Mouse (Mus musculus): Measurements from ENCODE around the gene Eml4.

Gene Eml4

GRCm38 (mm10) chr17:83350379-83351091 is at the start of gene Eml4:
Eml4 (plus strand) TSS chr17:83350931.
- peak; percentile 94 for DNase-seq

- no peak for DNase-seq
Measured at GRCm38 (mm10) chr17:83301433-83301832, 49.3 kb upstream of the Eml4 start.

GRCm38 (mm10) chr17:83304089-83304822 is 46.5 kb upstream of the Eml4 start:
- DNase-seq = no peak

- DNase-seq = no peak
Measured at GRCm38 (mm10) chr17:83306964-83307640, 43.6 kb upstream of the Eml4 start.

GRCm38 (mm10) chr17:83307641-83308296 is 43.0 kb upstream of the Eml4 start:
- no peak for DNase-seq

GRCm38 (mm10) chr17:83308451-83308850 is 42.3 kb upstream of the Eml4 start:
- DNase-seq = no peak

- DNase-seq = no peak
Measured at GRCm38 (mm10) chr17:83309243-83309642, 41.5 kb upstream of the Eml4 start.

GRCm38 (mm10) chr17:83311806-83312205 is 38.9 kb upstream of the Eml4 start:
- no peak for DNase-seq

- DNase-seq = peak; percentile 18
Measured at GRCm38 (mm10) chr17:83312244-83312918, 38.4 kb upstream of the Eml4 start.

- no peak for DNase-seq
Measured at GRCm38 (mm10) chr17:83313046-83313689, 37.6 kb upstream of the Eml4 start.

- no peak for DNase-seq
Measured at GRCm38 (mm10) chr17:83315476-83315875, 35.3 kb upstream of the Eml4 start.

GRCm38 (mm10) chr17:83322621-83323335 is 28.0 kb upstream of the Eml4 start:
- peak; percentile 17 for DNase-seq

GRCm38 (mm10) chr17:83323410-83324268 is 27.1 kb upstream of the Eml4 start:
- DNase-seq = no peak

GRCm38 (mm10) chr17:83324269-83324616 is 26.5 kb upstream of the Eml4 start:
- peak; percentile 26 for DNase-seq

- no peak for DNase-seq
Measured at GRCm38 (mm10) chr17:83335183-83335584, 15.5 kb upstream of the Eml4 start.

GRCm38 (mm10) chr17:83337051-83337898 is 13.5 kb upstream of the Eml4 start:
- no peak for DNase-seq

GRCm38 (mm10) chr17:83339368-83340085 is 11.2 kb upstream of the Eml4 start:
- DNase-seq = no peak

GRCm38 (mm10) chr17:83340895-83341524 is 9.7 kb upstream of the Eml4 start:
- DNase-seq = no peak

All from right cerebral cortex, postnatal 14 days (tissue).